Mouse (Mus musculus): Measurements from ENCODE around the gene Gm3460.
"Not testable (repeated sequence)": the region's sequence is repeated elsewhere in the genome, so short reads cannot be mapped to it uniquely, and the experiment has no call there.

Gm3460 gene

GRCm38 (mm10) chr14:6622318-6622717 lies at the start of gene Gm3460:
Gene Gm3460 (minus strand): TSS chr14:6622418.
- DNase-seq (ENCODE audit: low spot score in 2 of 2), result not testable (repeated sequence)

GRCm38 (mm10) chr14:6606436-6606835 lies 15.8 kb downstream of the Gm3460 start:
- DNase-seq (ENCODE audit: low spot score in 2 of 2), result peak in 1 of 2 experiments; percentile 3

- peak in 1 of 2 experiments; percentile 1 for DNase-seq (ENCODE audit: low spot score in 2 of 2)
These were observed 17.2 kb downstream of the Gm3460 start for GRCm38 (mm10) chr14:6605004-6605403.

GRCm38 (mm10) chr14:6604551-6604950 lies 17.7 kb downstream of the Gm3460 start:
- peak in 1 of 2 experiments; percentile 1 for DNase-seq (ENCODE audit: low spot score in 2 of 2)

- not testable (repeated sequence) for DNase-seq (ENCODE audit: low spot score in 2 of 2)
These were observed 31.7 kb downstream of the Gm3460 start, which contains the start of gene Gm3629 for GRCm38 (mm10) chr14:6590513-6590912. Gene Gm3629 (minus strand): TSS chr14:6590613.

Measured in frontal cortex, postnatal 25 days (tissue).